Mouse (Mus musculus): ENCODE results near the gene Usp29.

GRCm38 (mm10) chr7:6779172-6779571, 48.8 kb downstream of the Usp29 start:
- no peak for TF ChIP-seq CTCF (IDR thresholded peaks at IDR 0.05; ENCODE audit: low read depth)
- no peak for TF ChIP-seq EP300 (IDR thresholded peaks at IDR 0.05; ENCODE audit: low read depth)
